Mouse (Mus musculus) right cerebral cortex, postnatal 14 days (tissue): ENCODE measurements around the gene Frrs1l.

ENCODE experiments used
- DNase-seq: peaks from one replicate; pipeline ENCODE4 v3.0.0; 2022

Gene Frrs1l

DNA sequence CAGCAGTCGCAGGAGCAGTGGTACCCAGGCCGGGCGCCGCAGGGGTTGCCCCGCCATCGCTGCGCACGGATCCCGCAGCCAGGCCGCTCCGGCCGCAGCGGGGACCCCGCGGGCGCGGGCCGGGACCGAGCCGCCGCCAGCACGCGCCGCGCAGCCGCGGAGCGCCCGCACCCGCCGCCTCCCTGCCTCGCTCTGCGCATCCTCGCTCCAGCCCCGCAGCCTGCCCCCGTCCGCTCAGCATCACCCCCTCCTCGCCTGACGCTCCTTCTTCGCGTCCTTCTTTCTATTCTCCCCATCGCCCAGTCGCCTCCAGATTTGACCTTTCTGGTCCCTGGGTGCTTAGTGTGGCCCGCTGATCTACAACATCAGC is at the start of gene Frrs1l:
TSS of gene Frrs1l (minus strand) at position 177 of the 370 bp plus-strand sequence.
- DNase-seq, result peak; percentile 70

DNA sequence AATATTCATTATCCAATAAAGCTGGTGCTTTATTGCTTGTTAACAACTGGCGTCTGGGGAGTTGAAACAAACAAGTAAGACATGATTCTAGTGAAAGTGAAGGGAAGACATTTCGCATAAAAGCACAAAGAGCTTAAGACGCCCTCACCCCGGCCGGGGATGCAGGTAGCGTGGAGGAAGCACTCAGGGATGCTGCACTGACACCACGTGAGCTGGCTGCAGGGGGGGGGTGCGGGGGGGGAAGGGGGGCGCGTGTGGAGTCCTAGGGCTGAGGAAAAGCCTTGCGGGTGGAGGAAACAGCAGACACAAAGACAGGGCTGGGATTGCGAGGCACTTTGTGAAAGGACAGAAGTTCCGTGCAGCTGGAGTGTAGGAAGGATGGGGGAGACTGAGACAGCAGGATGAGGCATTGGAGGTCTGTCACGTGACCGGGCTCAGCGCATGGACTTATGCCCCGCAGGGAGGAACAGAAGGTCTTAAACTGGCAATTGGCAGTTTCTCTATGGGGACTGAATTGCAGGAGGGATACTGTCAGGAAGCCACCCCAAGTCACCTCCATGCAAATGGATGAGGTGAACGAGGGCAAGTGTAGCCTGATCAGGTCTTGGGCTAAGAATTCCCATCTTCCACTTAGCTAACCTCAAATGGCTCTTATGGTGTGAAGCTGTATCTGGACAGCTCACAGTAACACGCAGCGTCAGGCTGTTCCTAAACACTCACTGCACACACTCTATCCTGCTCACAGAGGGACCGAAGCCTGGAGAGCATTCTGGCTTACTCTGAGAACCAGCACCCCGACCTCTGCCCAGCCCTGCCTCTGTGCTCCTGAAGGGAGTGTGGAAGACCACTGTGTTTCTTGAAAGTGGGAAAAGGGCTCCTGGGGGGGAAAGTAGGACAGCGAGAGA is 49.2 kb upstream of the Frrs1l start:
- peak; percentile 42 for DNase-seq

DNA sequence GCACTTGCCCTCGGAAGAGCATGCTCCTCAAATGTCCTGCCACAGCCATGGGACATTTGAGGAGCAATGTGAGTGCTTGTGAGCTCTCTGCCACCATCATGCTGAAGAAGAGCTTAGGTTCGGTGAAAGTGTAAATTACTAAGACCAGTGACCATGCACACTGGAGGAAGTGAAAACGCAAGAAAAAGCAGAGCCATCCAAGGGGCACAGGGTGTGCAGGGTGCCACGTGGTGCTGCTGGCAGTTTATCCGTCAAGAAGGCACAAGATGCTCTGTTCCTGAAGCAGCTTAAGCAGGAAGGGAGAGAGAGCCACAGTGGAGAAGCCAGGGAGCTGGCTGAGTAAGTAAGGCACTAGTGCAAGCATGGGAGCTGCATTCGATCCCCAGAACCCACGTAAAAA is 47.4 kb upstream of the Frrs1l start:
- DNase-seq, result no peak

DNA sequence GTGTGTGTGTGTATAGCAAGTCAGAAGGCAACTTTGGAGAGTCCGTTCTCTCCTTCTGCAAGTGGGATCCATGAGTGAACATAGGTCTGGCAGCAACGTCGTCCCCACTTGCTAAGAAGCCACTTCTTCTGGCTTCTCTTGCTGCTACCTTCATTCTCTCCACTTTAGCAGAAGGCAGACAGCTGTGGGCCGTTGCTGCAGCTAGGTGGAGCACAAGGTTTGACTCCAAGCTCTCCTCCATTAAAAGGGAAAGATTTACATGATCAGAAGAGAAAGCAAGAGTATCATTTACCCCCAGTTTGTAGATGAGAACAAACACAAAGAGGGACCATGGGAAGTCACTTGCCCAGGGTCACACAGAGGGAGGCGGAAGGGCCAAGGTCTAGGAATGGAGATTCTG is 44.0 kb upstream of the Frrs1l start:
- no peak for DNase-seq

DNA sequence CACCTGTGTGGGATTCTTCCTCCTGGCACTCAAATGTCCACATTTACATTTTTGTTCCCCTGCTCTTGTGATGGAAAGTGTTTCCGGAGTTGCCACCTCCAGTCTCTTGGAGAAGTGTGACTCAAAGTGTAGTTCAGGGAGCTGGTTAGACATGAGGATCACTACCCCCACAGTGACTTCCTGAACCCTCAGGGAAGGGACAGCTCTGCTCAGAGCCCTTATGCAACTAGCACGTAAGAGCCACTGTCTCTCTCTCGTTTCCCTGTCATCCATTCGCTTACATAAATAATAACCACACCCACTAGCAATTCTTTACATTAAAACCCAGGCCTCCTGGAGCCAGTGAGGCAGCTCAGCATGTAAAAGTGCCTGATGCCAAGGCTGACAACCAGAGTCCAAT is 41.2 kb upstream of the Frrs1l start:
- no peak for DNase-seq

DNA sequence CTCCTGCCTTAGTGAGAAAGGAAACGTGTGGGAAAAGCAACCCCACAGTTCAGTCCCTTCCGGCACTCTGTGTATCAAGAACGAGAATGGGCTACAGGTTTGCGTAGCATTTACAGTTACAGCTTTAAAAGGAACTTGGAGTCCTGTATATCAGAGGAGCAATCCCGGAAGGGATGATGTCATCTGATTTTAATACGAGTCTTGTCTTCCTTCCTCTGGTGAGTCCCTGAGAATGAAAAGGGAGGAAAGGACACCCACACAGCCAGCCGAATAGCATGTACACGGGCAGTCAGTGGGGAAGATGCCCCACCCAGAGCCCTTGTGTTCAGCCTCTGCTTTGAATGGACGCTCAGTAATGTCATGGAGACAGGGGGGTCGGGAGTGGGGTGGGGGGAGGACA is 37.8 kb upstream of the Frrs1l start:
- DNase-seq, result no peak

DNA sequence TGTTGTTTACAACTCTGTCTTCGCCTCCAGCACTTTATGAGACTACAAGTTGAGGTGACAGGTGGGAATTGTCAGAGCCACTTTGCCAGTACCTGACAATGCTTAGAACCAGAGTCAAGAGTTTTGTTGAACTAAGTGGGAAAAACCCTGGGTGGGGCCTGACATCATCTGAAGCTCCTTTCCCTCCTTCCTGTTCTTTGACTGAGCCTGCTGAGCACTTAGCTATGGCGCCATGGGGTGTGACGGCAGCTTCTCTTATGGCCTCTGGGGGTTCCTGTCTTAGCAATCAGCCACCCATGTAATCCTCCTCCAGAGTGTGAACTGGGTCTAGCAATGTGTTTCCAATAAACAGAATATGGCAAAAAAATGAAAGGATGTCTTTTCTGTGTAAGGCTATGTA is 33.3 kb upstream of the Frrs1l start:
- DNase-seq, result no peak

DNA sequence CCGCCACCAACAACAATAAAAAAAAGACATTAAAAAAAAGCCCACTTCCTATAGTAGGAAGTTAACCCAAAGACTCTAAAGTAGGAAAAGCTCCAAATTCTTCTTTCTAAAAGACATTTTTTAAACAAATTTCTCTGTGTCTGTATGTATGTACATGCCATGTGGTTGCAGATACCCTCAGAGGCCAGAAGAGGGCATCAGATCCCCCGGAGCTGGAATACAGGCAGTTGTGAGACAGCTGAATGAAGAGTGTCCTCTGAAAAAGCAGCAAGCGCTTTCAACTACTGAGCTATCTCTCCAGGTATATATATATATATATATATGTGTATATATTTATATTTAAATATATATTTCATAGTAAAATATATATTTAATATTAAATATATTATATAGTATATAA is 31.1 kb upstream of the Frrs1l start:
- no peak for DNase-seq

DNA sequence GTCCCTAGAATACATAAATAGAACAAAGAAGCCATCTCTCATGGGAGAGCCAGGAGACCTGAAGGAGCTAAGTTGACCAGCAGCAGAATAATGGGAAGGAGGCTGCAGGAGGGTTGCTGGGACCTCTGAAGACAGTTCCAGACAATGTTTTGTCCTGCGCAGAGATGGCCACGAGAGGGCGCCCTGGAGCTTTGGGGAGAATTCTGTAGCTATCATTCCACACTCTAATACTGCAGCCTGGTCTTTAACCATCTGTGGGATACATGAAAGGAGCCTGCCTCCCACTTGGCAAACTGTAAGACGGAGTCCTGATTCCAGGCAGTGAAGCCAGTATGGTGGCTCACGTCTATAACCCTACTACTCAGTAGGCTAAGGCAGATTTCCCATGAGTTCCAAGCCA is 27.0 kb upstream of the Frrs1l start:
- DNase-seq, result peak; percentile 78

DNA sequence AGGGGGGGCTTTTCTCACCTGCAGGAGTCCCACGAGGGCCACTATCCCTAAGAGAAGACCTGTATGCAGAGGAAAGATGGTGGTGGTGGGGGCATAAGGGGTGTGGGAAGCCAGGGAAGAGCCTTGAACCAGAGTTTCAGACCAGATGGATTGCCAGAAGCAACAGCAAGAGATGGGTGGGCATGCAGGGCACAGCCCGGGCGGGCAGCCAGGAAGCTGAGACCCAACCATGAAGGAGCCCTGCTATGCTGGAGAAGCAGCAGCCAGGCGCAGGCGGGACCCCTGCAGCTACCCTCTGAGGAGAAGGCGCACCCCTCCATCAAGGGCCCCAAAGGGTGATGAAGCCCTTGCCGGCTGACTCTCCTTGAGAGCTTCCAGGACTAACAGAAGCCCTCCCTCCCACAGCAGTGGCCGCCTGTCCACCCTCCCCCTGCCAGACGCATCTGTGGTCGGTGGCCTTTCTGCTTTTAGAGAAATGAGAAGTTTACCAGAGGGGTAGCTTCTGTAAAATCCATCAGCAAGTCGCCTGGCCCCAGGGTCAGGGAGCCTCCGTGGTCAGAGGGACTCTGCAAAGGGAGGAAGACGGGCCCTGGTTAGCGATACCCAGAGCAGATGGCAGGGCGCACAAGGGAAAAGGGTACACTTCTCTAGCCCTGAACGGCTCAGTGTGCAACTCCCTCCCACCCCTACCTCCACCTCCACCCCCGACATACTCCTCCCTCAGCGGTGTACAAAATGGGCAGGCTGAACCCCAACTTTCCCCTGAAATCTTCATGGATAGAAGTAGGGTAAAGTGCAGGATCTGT is 26.4 kb upstream of the Frrs1l start:
- DNase-seq, result no peak

DNA sequence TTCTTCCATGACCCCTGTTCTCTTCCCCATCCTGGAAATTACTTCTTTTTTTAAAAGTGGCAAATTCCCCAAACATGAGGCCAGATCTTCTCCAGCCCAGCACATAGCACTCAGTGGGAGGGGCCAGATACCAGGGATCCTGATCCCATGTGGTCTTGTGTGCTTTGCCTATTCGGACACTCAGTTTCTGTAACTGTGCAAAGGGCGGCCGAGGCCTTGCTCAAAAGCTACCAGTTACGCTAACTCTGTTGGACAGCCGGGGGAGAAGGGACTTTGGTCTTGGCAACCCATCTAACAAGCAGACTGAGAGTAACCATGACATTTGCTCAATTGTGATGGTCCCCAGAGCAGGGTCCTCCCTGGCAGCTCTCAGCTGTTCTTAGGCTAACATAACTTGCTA is 24.8 kb upstream of the Frrs1l start:
- DNase-seq, result no peak

DNA sequence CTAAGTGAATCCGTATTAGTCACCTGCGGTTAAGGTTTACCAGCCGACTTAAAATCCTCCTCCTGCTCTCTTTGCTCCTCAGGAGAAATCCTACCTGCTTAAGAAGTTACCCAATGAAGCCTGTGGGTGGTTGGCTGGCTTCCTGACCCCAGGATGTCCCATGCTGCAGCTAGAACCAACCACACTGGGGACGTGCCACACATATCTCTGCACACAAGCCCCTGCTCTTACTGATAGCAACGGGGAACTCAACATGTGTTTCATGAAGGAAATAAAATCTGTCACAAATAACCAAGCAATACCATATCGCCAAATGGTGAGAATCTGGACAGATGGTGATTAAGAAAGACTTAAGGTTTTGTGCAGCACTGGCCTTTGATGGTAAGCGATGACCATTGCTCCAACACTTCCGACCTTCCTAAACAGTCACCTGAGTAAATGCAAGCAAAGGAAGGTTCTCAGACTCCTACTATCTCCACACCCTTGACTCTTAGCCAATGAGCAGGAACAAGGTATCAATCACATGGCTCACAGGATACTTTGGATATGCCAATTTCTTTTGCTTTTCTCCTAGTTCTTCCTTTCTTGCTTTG is 21.4 kb upstream of the Frrs1l start:
- no peak for DNase-seq

DNA sequence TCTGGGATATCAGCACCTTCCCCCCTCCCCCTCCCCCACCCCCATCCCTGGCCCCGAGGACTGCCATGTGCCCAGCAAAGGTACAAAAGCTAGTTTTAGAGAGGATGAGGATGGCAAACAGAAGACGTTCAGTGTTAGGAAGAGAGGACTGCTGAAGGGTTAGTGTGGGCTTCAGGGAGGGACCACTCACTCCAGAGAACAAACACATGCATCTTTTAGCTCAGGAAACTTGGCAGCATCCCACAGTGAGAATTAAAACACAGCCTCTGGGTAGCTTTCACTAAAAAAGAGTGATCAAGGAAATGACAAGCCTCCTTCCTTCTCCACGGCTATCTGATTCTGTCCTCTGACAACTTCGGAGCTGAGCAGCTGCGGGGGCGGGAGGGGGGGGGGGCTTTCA is 20.7 kb upstream of the Frrs1l start:
- no peak for DNase-seq

DNA sequence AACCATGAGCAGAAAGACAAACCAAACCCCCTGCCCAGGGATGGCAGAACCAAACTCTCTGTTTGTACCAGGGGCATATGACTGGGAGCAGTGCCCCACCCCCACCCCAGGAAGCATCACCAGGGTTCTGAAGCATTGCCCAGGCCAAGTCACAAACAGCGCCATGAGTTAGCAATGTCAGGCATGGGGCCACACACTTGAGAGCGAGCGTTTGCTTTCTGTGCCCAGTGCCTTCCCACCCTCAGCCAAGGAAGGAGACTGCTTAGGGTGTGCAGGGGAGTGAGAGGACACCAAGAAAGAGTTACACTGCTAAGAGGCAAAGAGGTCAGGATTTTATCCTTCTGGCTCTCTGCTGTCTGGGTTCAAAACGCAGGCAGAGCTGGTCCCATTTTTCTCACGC is 20.2 kb upstream of the Frrs1l start:
- no peak for DNase-seq

DNA sequence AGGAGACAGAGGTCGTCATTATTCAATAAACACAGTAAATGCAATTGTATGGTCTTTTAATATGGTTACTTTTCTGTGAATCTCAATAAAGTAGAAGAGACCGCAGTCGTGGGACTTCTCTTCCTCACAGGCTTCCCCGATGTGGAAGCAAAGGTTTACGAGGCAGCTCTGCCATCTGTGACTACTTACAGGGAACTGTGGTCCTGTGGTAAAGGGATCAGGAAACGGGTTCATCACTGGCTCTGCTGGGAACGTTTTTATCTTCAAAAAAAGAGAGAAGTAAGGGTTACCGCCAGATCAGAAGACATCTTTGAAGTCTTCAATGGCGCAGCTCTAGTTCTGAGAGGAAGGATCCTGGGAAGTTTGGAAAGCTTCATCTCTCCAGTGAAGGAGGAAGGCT is 17.5 kb upstream of the Frrs1l start:
- no peak for DNase-seq

DNA sequence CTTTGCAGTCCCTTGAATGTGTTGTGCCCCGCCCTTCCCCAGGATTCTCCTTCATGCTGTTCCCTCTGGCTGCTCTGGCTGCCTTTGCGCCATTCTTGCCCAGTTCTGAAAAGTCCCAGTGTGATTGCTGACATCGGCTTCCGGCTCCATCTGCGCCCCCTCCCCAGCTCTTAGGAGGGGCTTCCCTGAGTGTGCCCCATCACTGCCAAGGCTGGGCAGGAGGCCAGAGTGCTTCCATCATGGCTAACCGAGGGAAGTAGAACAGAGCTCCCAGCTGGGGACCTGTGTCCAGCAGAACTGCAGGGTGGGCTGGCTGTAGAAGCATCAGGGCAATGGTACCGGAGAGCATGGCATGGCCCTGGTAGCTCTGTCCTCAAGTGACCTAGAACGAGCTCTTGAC is 14.8 kb upstream of the Frrs1l start:
- no peak for DNase-seq

DNA sequence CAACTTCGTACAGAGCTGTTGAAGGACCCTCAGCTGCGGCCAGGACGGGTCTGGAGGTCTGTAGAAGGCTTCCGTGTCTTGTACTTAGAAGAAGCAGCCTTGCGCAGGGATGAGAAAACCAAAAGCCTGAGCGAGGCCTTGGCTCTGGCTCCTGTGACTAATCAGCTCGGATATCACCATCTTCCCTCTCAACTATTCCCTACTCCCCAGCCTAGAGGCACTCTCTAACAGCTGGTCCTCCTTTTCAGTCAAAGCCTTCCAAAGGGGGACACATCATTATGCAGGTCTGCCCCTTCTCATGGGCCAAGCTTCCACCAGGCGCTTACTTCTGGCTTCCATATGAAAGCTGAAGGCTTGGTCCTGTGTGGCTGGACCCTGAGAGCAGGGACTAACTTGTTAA is 13.7 kb upstream of the Frrs1l start:
- DNase-seq, result no peak

DNA sequence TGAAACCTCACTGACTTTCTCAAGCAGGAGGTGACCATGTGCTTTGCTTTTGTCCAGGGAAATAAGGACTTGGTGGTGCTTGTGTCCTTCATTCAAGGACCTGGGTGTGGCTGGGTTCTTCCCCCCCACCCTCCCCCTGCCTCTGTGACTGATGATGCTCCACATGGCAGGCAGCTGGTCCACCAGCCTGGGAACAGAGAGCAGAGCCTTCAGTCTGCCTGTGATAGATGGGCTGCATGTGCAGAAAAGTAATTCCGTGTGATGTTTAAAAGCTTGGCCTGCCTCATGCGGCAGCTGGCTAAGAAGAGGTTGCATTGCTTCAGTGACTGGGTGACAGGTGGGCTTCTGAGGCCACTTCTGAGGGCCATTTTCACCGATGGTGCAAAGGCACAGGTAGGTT is 12.6 kb upstream of the Frrs1l start:
- no peak for DNase-seq

DNA sequence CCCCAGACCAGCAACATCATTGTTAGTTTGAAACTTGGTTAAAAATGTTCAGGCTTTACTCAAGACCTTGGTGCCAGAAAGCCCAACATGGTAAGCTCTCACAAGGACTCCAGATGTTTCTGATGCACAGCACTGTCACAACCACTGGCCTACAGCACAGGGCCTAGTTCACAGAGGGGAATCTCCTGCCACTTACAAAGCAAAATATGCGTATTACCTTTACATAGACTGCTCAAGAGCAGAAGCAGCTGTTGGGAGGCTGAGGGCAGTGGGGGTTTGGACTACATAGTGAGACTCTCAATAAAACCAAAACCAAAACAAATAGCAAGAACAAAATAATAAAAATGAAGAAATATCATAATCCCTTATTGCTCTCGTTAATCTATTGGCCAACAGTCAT is 11.2 kb upstream of the Frrs1l start:
- DNase-seq, result no peak

DNA sequence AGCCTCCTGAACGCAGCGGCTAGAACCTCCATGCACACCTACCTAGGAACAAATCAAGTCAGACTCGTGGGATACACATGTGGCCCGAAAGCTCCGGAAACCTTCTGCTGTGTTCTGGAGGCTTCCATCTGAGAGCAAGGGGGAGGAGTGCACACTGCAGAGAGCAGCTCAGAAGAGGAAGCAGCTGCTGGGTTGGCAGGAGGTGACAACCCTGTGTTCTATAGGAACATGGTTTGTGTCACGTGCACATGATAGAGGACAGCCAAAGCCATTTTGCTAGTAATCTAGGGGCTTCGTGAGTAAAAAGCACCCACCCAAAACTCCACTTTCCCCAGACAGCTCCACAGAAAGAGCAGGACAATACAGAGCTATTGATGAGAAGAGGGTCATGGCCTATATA is 3.1 kb upstream of the Frrs1l start:
- DNase-seq, result no peak

DNA sequence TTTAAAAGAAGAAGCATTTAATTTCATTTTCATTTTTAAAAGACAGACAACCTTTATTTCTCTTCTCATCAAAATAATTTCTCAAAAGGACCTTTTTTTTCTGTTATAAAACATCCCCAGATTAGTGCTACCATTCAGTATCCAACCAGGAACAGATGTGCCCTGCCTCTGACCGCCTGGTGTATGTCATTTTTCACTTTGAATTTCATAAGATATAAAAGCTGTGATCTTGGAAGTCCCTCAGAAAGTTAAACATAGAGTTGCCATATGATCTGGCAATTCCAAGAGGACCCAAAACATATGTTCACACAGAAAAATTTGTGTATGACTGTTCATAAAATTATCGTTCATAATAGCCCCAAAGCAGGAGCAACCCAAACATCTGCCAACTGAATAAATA is 1.8 kb upstream of the Frrs1l start:
- DNase-seq, result no peak

DNA sequence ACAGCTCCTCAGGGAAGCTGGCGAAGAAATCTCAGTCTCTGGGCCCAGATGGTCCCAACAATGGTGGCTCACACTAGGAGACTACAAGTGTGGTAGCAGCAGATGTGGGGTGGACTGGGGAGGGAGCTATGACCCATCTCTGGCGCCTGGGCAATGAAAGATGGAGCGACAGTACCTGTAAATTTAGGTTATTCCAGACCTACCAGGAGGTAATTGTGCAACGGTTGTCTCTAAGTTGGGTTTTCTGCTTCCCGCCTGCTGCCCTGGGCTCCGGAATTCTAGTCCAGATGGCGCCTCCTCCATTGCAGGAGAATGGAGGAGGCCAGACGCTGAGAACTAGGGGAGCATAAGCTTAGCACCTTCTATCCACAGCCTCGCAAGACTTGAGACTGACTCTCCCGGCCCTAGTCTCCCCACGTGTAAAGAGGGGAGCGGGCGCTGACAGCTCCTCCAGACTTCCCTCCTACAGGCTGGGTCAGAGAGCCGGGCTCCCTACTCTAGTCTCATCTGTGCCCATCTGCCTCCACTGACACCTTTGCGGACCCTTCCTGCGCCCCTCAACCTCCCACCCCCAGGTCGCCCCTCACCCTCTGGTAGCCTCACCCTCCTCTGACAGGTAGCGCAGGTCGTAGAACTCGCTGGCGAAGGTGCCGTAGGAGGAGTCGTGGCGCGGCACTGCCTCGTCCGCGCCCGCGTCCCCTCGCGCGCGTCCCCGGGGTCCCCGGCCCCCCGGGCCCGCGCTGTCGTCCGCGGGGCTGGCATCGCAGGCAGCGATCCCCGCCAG is 568 bp downstream of the Frrs1l start:
- peak; percentile 46 for DNase-seq

DNA sequence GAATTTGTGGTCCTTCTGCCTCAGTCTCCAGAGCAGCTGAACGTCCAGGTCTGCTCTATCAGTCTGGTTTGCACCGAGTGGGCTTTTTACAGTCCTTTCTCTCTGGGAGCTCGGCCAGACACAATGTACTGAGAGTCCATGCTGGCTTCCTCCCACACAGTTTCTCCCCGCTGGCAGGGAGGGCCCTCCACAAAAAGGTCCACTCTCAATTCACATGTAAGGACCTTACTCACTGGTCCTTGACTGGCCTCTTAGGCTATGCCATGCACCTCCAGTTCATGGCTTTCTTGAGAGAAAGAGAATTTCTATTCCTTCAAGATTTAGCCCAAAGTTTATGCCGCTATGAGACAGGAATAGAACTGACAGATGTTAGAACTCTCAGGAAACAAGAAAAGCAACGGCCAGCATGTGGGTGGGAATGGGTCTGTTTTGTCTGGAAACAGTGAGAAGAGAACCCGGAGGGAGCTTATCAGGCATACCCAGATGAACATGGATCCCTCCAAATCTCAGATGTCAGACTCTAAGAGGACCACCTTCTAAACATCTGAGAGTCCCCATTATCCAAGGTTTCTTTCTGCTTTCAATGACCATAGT is 24.5 kb downstream of the Frrs1l start:
- DNase-seq, result no peak
